Mouse (Mus musculus): Measurements from ENCODE around the gene Slc22a2. TPM values are rescaled to one million over a fixed set of nuclear protein-coding genes. Genes with fewer than 3 reads are reported as not detected.

Gene Slc22a2
- total RNA-seq, 1 experiment: not detected

GRCm38 (mm10) chr17:12571316-12571715, 12.6 kb upstream of the Slc22a2 start:
- in situ Hi-C loops (cut with MboI; ENCODE audit: low sequenced_read_pairs in 2 of 2, unreplicated experiment in 2 of 2): no loop called here
- H3K36me3 ChIP-seq (ENCODE audit: control insufficient read depth, insufficient read depth, low read length, poor library complexity, severe bottlenecking): no peaks in the 10 kb centered on the region
- no peak overlapping the region for H3K9ac ChIP-seq (ENCODE audit: insufficient read depth, low read depth, low read length, poor library complexity, severe bottlenecking)
- no peak for DNase-seq (ENCODE audit: low read depth, low spot score)
- H3K27ac ChIP-seq (ENCODE audit: insufficient read depth, low read depth, low read length, poor library complexity, severe bottlenecking): no peak overlapping the region
- H3K9me3 ChIP-seq (ENCODE audit: control insufficient read depth, insufficient read depth, low read depth, low read length): no peaks in the 10 kb centered on the region
- H3K4me1 ChIP-seq (ENCODE audit: control insufficient read depth in 2 of 2, insufficient read depth in 2 of 2, low read length in 2 of 2, poor library complexity in 1 of 2): no peaks in the 10 kb centered on the region
- no peak overlapping the region for H3K4me3 ChIP-seq (ENCODE audit: insufficient read depth in 1 of 2, low read depth in 1 of 2, low read length in 2 of 2, poor library complexity in 1 of 2, severe bottlenecking in 1 of 2)
- TF ChIP-seq ZC3H11A (IDR thresholded peaks at IDR 0.05; ENCODE audit: borderline replicate concordance, low read depth, low read length) (no peak), CHD2 (IDR thresholded peaks at IDR 0.05; ENCODE audit: low read depth, low read length) (no peak), ZNF384 (IDR thresholded peaks at IDR 0.05; ENCODE audit: low read depth, low read length) (no peak), MAFK (IDR thresholded peaks at IDR 0.05; ENCODE audit: insufficient read depth, low read depth, low read length) (no peak), HCFC1 (IDR thresholded peaks at IDR 0.05; ENCODE audit: borderline replicate concordance, insufficient read depth, low read length) (no peak)

GRCm38 (mm10) chr17:12571924-12572463, 11.9 kb upstream of the Slc22a2 start:
- DNase-seq (ENCODE audit: low read depth, low spot score): no peak
- in situ Hi-C loops (cut with MboI; ENCODE audit: low sequenced_read_pairs in 2 of 2, unreplicated experiment in 2 of 2): no loop called here
- no peaks in the 10 kb centered on the region for H3K9me3 ChIP-seq (ENCODE audit: control insufficient read depth, insufficient read depth, low read depth, low read length)
- no peak overlapping the region for H3K27ac ChIP-seq (ENCODE audit: insufficient read depth, low read depth, low read length, poor library complexity, severe bottlenecking)
- H3K4me3 ChIP-seq (ENCODE audit: insufficient read depth in 1 of 2, low read depth in 1 of 2, low read length in 2 of 2, poor library complexity in 1 of 2, severe bottlenecking in 1 of 2): no peak overlapping the region
- H3K9ac ChIP-seq (ENCODE audit: insufficient read depth, low read depth, low read length, poor library complexity, severe bottlenecking): no peak overlapping the region
- no peaks in the 10 kb centered on the region for H3K4me1 ChIP-seq (ENCODE audit: control insufficient read depth in 2 of 2, insufficient read depth in 2 of 2, low read length in 2 of 2, poor library complexity in 1 of 2)
- TF ChIP-seq HCFC1 (IDR thresholded peaks at IDR 0.05; ENCODE audit: borderline replicate concordance, insufficient read depth, low read length): no peak
- no peak for TF ChIP-seq CHD2 (IDR thresholded peaks at IDR 0.05; ENCODE audit: low read depth, low read length)
- H3K36me3 ChIP-seq (ENCODE audit: control insufficient read depth, insufficient read depth, low read length, poor library complexity, severe bottlenecking): no peaks in the 10 kb centered on the region

DNA sequence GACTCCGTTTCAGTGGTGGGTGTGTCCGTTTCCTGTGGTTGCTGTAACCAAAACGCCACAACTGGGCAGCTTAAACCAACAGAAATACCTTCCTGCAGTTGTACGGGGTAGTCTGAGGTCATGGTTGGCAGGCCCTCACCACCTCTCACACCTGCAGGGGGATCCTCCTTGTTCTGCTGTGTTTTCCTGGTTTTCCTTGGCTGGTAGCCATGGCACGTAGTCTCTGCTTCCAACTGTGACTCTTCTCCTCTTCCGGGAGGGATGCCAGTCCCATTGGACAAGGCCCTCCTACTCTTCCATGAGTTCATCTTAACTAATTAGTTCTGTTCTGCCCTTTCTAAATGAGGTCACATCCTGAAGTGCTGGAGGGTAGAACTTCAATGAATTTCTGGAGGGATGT, 8.5 kb upstream of the Slc22a2 start:
- no peak for DNase-seq (ENCODE audit: low read depth, low spot score)
- Histone ChIP-seq H3K9ac (ENCODE audit: insufficient read depth, low read depth, low read length, poor library complexity, severe bottlenecking) (no peak overlapping the region), H3K4me1 (ENCODE audit: control insufficient read depth in 2 of 2, insufficient read depth in 2 of 2, low read length in 2 of 2, poor library complexity in 1 of 2) (no peaks in the 10 kb centered on the region), H3K9me3 (ENCODE audit: control insufficient read depth, insufficient read depth, low read depth, low read length) (no peaks in the 10 kb centered on the region), H3K36me3 (ENCODE audit: control insufficient read depth, insufficient read depth, low read length, poor library complexity, severe bottlenecking) (no peaks in the 10 kb centered on the region), H3K4me3 (ENCODE audit: insufficient read depth in 1 of 2, low read depth in 1 of 2, low read length in 2 of 2, poor library complexity in 1 of 2, severe bottlenecking in 1 of 2) (no peak overlapping the region), H3K27ac (ENCODE audit: insufficient read depth, low read depth, low read length, poor library complexity, severe bottlenecking) (no peak overlapping the region)
- TF ChIP-seq HCFC1 (IDR thresholded peaks at IDR 0.05; ENCODE audit: borderline replicate concordance, insufficient read depth, low read length) (no peak), CHD2 (IDR thresholded peaks at IDR 0.05; ENCODE audit: low read depth, low read length) (no peak), ZNF384 (IDR thresholded peaks at IDR 0.05; ENCODE audit: low read depth, low read length) (no peak), ZC3H11A (IDR thresholded peaks at IDR 0.05; ENCODE audit: borderline replicate concordance, low read depth, low read length) (no peak)
- in situ Hi-C loops (cut with MboI; ENCODE audit: low sequenced_read_pairs in 2 of 2, unreplicated experiment in 2 of 2): no loop called here

DNA sequence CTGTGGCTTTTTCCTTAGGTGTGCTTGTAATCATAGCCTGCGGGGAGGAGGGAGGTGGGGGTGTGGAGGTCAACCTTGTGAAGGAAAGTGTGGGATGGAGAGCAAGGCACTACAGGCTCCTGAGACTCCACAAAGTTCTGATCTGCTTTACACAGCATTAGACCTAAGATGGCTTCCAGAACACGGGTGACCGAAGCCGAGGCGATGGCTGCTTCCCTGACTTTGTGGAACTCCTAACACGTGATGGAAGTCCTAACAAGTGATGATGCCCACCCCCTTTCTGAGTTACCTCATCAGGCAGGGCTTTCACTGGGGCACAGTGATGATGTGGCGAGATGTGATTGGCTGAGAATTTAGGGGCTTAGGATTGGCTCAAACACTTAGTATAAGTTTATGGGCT, 6.8 kb upstream of the Slc22a2 start:
- TF ChIP-seq ZC3H11A (IDR thresholded peaks at IDR 0.05; ENCODE audit: borderline replicate concordance, low read depth, low read length): no peak
- no peak for TF ChIP-seq ZNF384 (IDR thresholded peaks at IDR 0.05; ENCODE audit: low read depth, low read length)
- no peak for TF ChIP-seq HCFC1 (IDR thresholded peaks at IDR 0.05; ENCODE audit: borderline replicate concordance, insufficient read depth, low read length)
- TF ChIP-seq CHD2 (IDR thresholded peaks at IDR 0.05; ENCODE audit: low read depth, low read length): no peak
- TF ChIP-seq MAFK (IDR thresholded peaks at IDR 0.05; ENCODE audit: insufficient read depth, low read depth, low read length): no peak
- Histone ChIP-seq H3K9ac (ENCODE audit: insufficient read depth, low read depth, low read length, poor library complexity, severe bottlenecking) (no peak overlapping the region), H3K4me3 (ENCODE audit: insufficient read depth in 1 of 2, low read depth in 1 of 2, low read length in 2 of 2, poor library complexity in 1 of 2, severe bottlenecking in 1 of 2) (no peak overlapping the region), H3K27ac (ENCODE audit: insufficient read depth, low read depth, low read length, poor library complexity, severe bottlenecking) (no peak overlapping the region), H3K4me1 (ENCODE audit: control insufficient read depth in 2 of 2, insufficient read depth in 2 of 2, low read length in 2 of 2, poor library complexity in 1 of 2) (no peaks in the 10 kb centered on the region), H3K36me3 (ENCODE audit: control insufficient read depth, insufficient read depth, low read length, poor library complexity, severe bottlenecking) (no peaks in the 10 kb centered on the region), H3K9me3 (ENCODE audit: control insufficient read depth, insufficient read depth, low read depth, low read length) (no peaks in the 10 kb centered on the region)
- DNase-seq (ENCODE audit: low read depth, low spot score): no peak
- in situ Hi-C loops (cut with MboI; ENCODE audit: low sequenced_read_pairs in 2 of 2, unreplicated experiment in 2 of 2): no loop called here

DNA sequence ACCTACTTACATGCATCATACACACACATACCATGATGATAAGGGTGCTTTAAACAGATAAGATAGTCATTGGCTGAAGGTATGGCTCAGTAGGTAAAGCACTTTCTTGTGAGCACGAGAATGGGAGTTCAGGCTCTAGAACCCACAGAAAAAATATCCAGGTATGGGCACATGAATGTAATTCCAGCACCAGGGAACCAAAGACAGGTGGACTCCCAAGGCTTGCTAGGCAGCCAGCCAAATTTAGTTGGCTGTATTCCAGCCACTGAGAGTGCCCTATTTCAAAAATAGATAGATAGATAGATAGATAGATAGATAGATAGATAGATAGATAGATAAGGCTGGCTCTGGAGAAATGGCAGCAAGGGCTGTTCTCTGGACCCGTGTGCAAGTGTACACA, 1.4 kb downstream of the Slc22a2 start:
- no peaks in the 10 kb centered on the region for H3K9me3 ChIP-seq (ENCODE audit: control insufficient read depth, insufficient read depth, low read depth, low read length)
- no peaks in the 10 kb centered on the region for H3K36me3 ChIP-seq (ENCODE audit: control insufficient read depth, insufficient read depth, low read length, poor library complexity, severe bottlenecking)
- in situ Hi-C loops (cut with MboI; ENCODE audit: low sequenced_read_pairs in 2 of 2, unreplicated experiment in 2 of 2): no loop called here
- no peak overlapping the region for H3K4me3 ChIP-seq (ENCODE audit: insufficient read depth in 1 of 2, low read depth in 1 of 2, low read length in 2 of 2, poor library complexity in 1 of 2, severe bottlenecking in 1 of 2)
- H3K4me1 ChIP-seq (ENCODE audit: control insufficient read depth in 2 of 2, insufficient read depth in 2 of 2, low read length in 2 of 2, poor library complexity in 1 of 2): no peaks in the 10 kb centered on the region
- no peak overlapping the region for H3K9ac ChIP-seq (ENCODE audit: insufficient read depth, low read depth, low read length, poor library complexity, severe bottlenecking)
- H3K27ac ChIP-seq (ENCODE audit: insufficient read depth, low read depth, low read length, poor library complexity, severe bottlenecking): no peak overlapping the region
- no peak for TF ChIP-seq ZC3H11A (IDR thresholded peaks at IDR 0.05; ENCODE audit: borderline replicate concordance, low read depth, low read length)
- TF ChIP-seq HCFC1 (IDR thresholded peaks at IDR 0.05; ENCODE audit: borderline replicate concordance, insufficient read depth, low read length): no peak
- no peak for TF ChIP-seq ZNF384 (IDR thresholded peaks at IDR 0.05; ENCODE audit: low read depth, low read length)
- TF ChIP-seq MAFK (IDR thresholded peaks at IDR 0.05; ENCODE audit: insufficient read depth, low read depth, low read length): no peak
- no peak for TF ChIP-seq CHD2 (IDR thresholded peaks at IDR 0.05; ENCODE audit: low read depth, low read length)
- DNase-seq (ENCODE audit: low read depth, low spot score): no peak
